Mouse (Mus musculus) granulocyte monocyte progenitor cell, adult 5-6 weeks (primary cell): ENCODE data around the gene Sepsecs. TPM values are rescaled to one million over a fixed set of nuclear protein-coding genes. Genes with fewer than 3 reads are reported as not detected.

ENCODE experiments used
- ATAC-seq: replicated peaks from 2 replicates; pipeline ENCODE4 v1.8.0; 2016; ENCODE audit warnings: mild to moderate bottlenecking, moderate TSS enrichment, inconsistent platforms; ENCODE audit not compliant: poor library complexity, severe bottlenecking
- total RNA-seq, 2 experiments: library from RNA; stranded (forward) in 1 of 2; stranded (reverse) in 1 of 2; fragments of 200-712, 200-1000 nt in 1 of 2; fragments of >200 nt in 1 of 2; fragmentation: Nextera tagmentation in 1 of 2; gene quantifications; 2 replicates each; pipeline ENCODE4 v1.2.3; 2014 to 2017

The Sepsecs gene
- total RNA-seq, 2 experiments from 2014 or later = 11.6 to 13.7 TPM

DNA sequence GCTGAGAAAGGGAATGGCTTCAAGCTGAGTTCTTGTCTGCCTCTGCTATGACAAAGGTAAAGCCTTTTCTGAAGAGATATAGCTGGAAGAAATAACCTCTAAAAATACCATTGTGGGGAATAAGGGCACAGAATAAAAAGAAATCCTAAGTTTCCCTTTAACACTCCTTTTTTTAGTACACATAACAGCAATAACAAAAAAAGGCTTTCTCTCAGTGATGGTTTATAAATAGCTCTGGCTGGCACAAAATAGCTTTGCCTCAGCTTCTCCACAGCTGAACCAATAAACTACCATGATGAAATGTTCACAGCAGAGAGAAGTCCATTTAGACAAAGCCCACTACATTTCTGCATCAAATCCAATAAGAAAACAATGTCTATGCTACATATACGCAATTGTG lies 17.4 kb downstream of the Sepsecs start:
- no peak for ATAC-seq

DNA sequence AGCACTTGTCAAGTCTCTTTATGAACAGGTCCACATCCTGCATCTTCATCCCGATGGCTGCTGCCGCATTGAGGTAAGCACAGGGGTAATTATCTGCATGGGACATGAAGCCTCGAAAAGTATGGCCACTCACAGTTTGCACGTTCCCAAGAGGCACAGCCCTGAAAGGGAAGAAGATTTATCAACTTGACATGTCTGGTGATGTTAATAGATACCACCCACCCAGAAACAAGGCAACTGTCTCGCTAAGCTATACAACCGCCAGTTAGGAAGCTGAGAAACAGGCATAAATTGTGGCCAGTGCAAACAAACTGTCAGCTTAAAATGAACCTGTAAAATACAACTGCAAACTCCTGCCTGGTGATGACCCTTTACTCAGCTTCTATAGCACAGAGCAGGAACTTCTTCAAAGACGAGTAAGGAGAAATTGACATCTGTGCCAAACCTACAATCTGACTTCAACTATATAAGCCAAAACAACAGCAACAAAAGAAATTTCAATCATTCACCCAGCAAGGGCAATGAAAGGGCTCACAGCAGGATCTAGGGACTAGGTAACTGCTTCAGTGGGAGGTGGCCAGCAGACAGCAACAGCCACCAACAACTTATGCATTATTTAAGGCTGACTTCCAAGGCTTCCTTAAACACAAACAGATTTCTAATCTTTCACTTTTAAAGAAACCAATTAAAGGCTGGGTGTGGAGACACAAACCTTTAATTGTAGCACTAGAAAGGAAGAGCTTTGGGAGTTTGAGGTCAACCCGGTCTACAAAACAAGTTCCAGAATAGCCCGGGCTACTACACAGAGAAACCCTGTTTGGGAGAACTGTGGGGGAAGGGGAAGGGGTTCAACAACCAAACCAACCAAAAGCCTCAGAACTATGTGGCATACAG lies 25.3 kb downstream of the Sepsecs start:
- no peak for ATAC-seq

- ATAC-seq = no peak
Measured at GRCm38 (mm10) chr5:52641736-52642135, 27.8 kb downstream of the Sepsecs start.

DNA sequence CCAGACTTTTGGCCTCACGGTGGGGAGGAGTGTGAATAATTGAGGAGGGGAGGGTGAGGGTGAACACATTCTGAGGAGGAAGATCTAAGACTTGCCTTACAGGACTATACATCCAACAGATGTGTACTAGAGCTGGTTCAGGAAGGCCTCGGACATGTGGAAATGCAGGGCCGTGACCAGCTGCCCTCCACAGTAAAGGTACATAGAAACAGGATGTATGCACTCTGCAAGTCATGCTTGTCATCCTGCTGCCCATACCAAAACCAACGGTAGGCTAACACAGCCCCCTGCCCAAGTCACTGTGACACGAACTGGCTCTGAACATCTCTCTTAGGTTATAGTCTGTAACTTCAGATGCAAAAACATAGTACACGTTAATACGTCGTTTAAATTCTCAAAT lies 30.6 kb downstream of the Sepsecs start:
- ATAC-seq = no peak

DNA sequence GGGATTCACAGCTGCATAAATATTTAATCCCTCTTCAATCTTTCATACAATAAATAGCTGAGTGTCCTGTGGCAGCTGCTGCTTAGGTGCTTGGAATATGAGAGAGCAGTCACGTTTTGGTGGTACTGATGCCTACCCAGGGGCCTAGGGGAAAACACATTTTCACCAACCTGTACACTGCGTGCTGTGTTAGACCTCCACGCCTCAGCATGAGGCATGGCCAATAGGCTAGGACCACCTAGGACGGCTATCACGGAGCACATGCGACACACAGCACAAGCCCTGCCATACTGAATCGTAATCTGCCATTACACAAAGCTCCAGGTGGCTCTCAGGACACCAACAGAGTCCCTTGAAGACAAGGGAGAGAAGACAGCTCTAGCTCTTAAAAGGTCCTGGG lies 31.5 kb downstream of the Sepsecs start:
- ATAC-seq = no peak

- no peak for ATAC-seq
Measured at GRCm38 (mm10) chr5:52636923-52637322, 32.6 kb downstream of the Sepsecs start.

DNA sequence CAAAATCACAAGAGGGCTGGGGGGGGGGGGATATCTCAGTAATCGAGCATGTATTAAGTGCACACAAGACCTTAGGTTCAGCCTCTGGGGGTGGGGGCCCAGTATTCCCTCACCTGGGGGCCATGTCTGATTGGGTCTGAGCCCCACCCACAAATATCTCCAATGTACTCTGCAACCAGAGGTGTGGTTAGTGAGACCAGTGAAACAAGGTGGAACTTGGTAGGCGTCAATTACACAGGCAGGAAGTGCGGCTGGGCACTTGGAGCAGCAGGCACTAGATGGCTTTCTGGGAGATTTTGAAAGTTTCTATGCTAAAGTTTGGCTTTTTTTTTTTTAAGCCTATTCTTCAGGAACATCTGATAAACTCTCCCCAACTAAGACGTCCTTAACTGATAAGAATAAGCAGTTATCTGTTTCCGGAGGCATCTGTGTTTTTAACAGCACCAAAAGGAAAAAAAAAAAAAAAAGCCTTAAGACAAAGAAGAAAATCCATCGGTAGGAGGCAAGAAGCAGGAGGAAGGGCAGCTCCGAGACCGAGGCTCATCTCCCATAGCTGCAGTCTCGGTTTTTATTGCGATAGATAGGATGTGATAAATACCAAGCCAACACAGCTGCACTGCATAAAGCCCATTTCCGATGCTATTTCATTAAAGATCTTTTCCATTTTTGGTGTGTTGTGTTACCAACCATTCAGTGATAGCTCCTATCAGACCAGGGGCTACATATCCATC lies 33.3 kb downstream of the Sepsecs start:
- ATAC-seq = no peak

DNA sequence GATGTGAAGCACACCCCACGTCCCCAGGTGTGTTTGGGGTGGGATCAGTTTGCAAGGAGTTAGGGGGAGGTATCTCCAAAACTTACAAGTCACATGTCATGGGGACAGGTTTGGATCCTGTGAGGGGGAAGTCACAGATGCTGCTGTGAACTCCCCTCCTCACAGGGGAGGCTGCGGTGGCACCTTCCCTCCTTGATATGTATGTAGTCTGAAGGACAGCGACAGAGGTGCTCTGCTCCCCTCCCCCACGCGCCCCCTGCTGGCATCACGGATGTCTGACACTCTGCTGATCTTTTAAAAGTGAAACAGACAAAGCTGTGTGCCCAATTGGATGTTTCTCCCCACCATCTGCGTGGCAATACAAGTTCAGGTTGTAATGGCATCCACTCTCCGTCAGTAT lies 35.5 kb downstream of the Sepsecs start:
- peak; percentile 58 for ATAC-seq

GRCm38 (mm10) chr5:52630541-52630940 lies 39.0 kb downstream of the Sepsecs start:
- 0 out of 2 replicates have a peak, but pooled peaks have one; percentile 5 for ATAC-seq

GRCm38 (mm10) chr5:52629214-52629613 lies 40.3 kb downstream of the Sepsecs start:
- no peak for ATAC-seq

DNA sequence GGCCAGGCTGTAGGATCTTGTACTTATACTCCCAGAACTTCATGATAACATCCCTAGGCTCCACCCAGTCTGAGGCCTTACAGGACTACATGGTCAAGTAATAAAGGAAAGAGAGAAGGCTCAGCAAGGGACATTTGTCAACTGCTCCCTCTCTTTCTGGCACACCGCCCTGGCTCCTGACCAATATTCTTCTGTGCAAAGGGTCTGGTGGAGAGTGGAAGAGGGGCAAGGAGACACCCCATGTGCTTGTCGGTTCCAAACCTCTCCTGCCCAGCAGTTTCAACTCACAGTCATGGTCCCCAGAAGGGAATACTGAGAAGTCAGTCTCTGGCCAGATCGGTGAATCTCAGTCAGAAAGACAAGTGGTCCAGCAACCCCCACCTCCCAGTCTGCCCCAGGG lies 40.7 kb downstream of the Sepsecs start:
- no peak for ATAC-seq

- no peak for ATAC-seq
Measured at GRCm38 (mm10) chr5:52627713-52628112, 41.8 kb downstream of the Sepsecs start.

DNA sequence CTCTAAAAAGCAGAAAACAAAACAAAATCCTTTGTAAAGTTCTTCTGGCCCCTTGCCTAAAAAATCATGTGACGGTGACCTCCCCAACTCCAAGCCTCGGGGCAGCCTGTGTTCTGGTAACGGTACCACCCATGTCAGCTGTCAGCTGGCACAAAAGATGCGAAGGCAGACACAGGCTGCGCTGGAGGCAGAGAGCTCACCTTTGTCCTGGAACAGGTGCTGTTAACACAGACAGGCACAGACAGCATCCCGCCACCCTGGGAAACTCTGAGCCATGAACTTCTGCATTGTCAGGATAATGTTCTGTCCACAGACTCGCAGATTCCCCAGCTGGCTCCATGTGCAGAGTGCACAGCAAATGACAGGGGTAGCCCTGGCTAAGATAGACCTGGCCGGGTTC lies 43.4 kb downstream of the Sepsecs start:
- no peak for ATAC-seq

- ATAC-seq = no peak
Measured at GRCm38 (mm10) chr5:52624956-52625355, 44.6 kb downstream of the Sepsecs start.

DNA sequence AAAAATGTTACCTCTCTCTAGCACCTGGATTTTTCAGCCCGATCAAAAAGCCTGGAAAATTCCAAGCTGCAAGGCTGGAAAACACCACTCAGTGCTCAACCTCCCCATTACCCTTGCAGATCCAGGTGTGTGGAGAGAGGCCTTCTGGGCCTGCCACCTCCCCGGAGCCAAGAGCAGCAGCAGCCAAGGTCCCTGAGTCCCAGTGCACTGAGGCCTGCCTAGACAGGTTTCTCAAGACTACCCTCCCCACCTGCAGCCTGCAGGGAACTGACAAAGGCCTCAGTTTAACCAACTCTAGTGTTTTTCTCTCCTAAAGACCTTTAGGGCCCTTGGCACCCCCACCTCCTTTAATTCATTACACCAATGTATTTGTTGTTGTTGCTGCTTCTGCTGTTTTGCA lies 46.4 kb downstream of the Sepsecs start:
- ATAC-seq = no peak

DNA sequence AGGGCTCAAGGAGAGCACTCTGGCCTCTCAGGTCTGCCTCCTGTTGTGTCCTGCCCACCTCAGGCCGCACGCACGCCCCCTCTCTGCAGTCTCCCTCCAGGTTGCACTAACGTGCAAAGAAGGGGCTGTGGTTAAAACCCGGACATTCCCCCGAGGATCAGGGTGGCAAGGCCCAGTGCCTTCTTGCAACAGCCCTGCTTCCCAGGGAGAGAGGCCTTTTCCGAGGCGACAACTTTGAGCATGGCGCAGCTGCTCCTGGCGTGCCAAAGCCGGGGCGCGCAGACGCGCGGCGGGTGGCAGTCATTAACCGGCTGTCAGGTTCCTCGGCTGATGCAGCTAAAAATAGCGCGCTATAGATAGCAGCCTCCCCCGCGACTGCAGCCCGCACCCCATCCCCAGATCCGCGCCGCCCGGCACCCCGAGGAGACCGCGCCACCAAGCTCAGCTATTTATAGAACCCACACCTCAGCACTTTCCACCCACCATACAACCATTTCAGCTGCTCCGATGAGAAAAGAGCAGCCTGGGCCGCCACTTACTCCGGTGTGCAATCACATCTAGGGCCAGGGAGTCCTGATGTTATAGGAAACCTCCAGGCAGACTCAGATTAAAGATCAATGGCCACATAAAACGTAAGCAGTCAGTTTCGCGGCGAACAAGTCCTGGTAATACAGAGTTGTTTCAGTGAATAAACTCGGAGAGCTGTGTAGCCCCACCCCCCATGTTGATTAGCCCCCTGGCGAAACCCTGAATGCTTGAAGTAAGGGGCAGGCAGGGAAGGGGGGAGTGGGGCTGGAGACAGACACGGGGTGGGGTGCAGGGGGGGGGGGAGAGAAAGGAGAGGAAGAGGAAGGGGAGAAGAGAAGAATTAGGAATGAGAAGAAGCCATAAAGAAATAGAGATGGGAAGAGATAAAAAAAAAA lies 50.9 kb downstream of the Sepsecs start:
- peak; percentile 61 for ATAC-seq

- no peak for ATAC-seq
Measured at GRCm38 (mm10) chr5:52617711-52618347, 51.7 kb downstream of the Sepsecs start.

GRCm38 (mm10) chr5:52616549-52616948 lies 53.0 kb downstream of the Sepsecs start:
- no peak for ATAC-seq

DNA sequence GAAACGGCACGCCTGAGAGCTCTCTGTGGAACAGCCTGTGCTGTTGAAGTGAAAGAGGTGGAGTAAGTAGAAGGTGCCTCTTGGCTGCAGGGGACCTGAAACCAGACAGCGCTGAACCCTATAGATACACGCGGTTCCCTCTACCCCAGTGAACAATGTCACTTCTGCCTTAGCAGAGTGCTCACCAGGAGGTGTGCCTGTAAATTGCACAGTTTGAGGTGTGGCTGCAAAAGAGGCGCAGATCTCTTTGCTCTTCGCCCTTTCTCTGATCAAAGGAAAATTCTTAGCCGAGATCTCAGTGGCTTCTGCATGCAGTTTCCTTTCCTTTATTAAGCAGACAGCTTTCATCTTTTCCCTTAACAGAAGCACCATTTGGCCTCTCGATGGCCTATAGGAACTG lies 54.1 kb downstream of the Sepsecs start:
- no peak for ATAC-seq

DNA sequence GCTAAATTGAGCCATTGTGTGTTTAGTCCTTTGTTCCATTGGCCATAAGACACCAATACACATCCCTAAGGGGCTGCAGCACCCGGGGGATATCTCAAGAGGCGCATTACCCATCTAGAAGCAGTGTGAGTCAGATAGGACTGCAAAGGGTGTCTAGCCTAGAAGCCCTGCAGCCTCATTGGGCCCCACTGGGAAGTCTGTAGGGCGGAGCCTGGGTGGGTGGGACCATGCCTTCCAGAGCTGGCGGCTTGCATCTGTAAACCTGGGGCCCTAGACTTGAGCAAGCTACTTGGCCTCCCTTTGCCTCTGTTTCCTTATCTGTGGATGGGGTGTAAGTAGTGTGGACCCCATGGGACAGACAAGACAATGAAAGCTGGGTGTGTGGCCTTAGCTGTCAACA lies 54.8 kb downstream of the Sepsecs start:
- no peak for ATAC-seq
